Mouse (Mus musculus): ENCODE results near the gene Foxn3. TPM values are rescaled to one million over a fixed set of nuclear protein-coding genes. Genes with fewer than 3 reads are reported as not detected.

The Foxn3 gene
- polyA plus RNA-seq, 1 experiment from 2014 or later, result 81.4 TPM

DNA sequence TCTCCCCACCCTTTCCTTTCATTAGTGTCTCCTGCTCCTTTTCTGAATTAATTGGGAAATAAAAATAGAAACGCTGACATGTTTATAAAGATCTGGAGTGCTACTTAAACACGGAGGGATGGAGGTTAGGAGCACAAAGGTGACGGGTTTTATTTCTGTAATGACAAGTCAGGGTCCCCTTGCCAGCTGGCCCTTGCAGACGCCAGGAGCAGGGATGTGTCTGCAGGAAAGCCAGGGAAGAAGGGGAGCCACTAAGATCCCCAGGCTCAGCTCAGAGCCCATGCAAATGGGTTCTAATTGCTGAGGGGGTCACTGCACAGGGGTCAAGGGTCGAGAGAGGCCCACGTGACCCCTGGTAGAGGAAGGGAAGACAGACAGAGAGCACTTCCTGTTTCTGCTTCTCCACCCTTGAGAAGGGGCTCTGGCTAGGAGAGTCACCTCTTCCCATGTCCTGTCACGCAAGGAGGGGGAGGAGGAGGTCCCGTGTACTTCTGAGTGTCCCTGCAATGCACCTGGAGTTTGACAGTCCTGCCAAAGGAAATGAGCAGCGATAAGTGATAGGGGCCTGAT is 36.7 kb downstream of the Foxn3 start:
- no peak overlapping the region for H3K4me3 ChIP-seq (replicated peaks; ENCODE audit: low read depth, low read length)
- H3K9ac ChIP-seq (replicated peaks; ENCODE audit: low read length), result no peak overlapping the region
- H3K27me3 ChIP-seq (ENCODE audit: control insufficient read depth, insufficient read depth, low read length), result no peaks in the 10 kb centered on the region
- H3K36me3 ChIP-seq (ENCODE audit: control insufficient read depth, insufficient read depth, low read length), result no peaks in the 10 kb centered on the region
- no peaks in the 10 kb centered on the region for H3K9me3 ChIP-seq (ENCODE audit: control insufficient read depth, low read length)
- no peaks in the 10 kb centered on the region for H3K4me1 ChIP-seq (ENCODE audit: control insufficient read depth, insufficient read depth, low read length)
- no peak for ATAC-seq (ENCODE audit: low FRiP score, low TSS enrichment)
- H3K27ac ChIP-seq (replicated peaks; ENCODE audit: low read depth, low read length), result no peak overlapping the region
- no peak for DNase-seq
- H3K4me2 ChIP-seq (ENCODE audit: low read length), result no peak overlapping the region
- 69% methylated on average over 9 of the region's 9 CpGs for WGBS

DNA sequence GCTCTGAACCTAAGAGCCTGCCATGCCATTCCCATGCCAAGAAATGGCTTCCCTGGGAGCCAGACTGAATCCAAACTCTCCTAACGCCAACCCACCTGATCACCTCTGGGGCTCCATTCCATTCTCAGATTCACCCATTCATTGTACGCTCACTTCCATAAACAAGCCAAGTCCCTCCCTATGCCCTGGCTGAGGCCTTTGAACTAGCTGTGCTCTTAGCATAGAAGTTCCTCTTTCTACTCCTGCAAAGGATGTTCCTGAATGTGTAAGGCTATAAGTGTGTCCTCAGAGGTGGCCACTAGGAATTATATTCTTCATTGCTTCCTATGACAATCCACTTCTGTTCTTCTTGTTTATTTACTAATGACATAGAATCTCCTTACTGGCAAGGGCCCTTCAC is 40.5 kb downstream of the Foxn3 start:
- Histone ChIP-seq H3K27ac (replicated peaks; ENCODE audit: low read depth, low read length) (no peak overlapping the region), H3K4me3 (replicated peaks; ENCODE audit: low read depth, low read length) (no peak overlapping the region), H3K4me1 (ENCODE audit: control insufficient read depth, insufficient read depth, low read length) (peaks cover 4% of the 10 kb centered on the region; the same call in 1 of the 2 replicates), H3K27me3 (ENCODE audit: control insufficient read depth, insufficient read depth, low read length) (no peaks in the 10 kb centered on the region), H3K4me2 (ENCODE audit: low read length) (no peak overlapping the region), H3K9ac (replicated peaks; ENCODE audit: low read length) (no peak overlapping the region), H3K9me3 (ENCODE audit: control insufficient read depth, low read length) (no peaks in the 10 kb centered on the region), H3K36me3 (ENCODE audit: control insufficient read depth, insufficient read depth, low read length) (no peaks in the 10 kb centered on the region)
- no peak for ATAC-seq (ENCODE audit: low FRiP score, low TSS enrichment)
- DNase-seq, result no peak
- WGBS, result 94% methylated on average over 2 of the region's 2 CpGs

DNA sequence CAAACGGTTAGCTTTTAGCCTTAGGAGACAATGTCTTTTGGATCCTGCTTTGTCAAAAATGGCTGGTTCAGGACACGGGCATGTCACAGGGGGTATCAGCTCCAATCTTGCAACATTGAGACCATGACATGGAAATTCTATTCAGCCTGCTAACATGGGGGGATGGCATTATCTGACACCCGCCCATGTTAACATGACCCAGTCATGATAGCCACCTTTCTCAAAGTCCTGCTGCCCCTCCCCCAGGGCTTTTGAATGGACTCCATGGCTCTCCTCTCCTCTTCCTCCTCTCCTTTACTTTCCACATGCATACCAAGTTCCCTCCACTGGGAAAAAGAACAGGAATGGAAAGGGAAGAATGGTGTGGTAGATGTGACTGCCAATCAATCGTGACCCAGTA is 43.5 kb downstream of the Foxn3 start:
- ATAC-seq (ENCODE audit: low FRiP score, low TSS enrichment) (no peak), DNase-seq (no peak)
- H3K4me2 ChIP-seq (ENCODE audit: low read length), result no peak overlapping the region
- H3K36me3 ChIP-seq (ENCODE audit: control insufficient read depth, insufficient read depth, low read length), result no peaks in the 10 kb centered on the region
- no peaks in the 10 kb centered on the region for H3K27me3 ChIP-seq (ENCODE audit: control insufficient read depth, insufficient read depth, low read length)
- peaks cover 4% of the 10 kb centered on the region; the same call in 1 of the 2 replicates for H3K4me1 ChIP-seq (ENCODE audit: control insufficient read depth, insufficient read depth, low read length)
- H3K27ac ChIP-seq (replicated peaks; ENCODE audit: low read depth, low read length), result no peak overlapping the region
- no peak overlapping the region for H3K4me3 ChIP-seq (replicated peaks; ENCODE audit: low read depth, low read length)
- WGBS, result 89% methylated on average over 4 of the region's 4 CpGs
- no peaks in the 10 kb centered on the region for H3K9me3 ChIP-seq (ENCODE audit: control insufficient read depth, low read length)
- H3K9ac ChIP-seq (replicated peaks; ENCODE audit: low read length), result no peak overlapping the region

DNA sequence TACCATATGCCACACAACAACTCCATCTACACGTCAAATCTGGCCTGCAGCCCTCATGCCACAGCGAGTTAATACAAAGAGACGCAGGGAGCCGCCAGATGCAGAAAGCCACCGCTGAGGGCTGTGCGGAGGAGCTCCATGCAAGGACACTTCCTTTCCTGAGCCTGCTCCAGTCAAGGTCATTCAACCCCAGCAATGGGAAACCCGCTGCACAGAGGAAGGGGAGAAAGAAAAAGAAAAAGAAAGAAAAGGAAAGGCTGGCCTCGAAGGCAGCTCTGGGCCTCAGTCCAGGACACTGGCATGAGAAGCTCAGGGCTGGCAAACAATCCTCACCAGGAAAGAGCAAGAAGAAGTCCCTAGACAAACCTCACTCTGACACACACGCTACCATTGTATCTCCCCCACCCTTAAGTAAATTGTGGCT is 44.2 kb downstream of the Foxn3 start:
- Histone ChIP-seq H3K9me3 (ENCODE audit: control insufficient read depth, low read length) (no peaks in the 10 kb centered on the region), H3K4me2 (ENCODE audit: low read length) (no peak overlapping the region), H3K4me1 (ENCODE audit: control insufficient read depth, insufficient read depth, low read length) (peaks cover 4% of the 10 kb centered on the region; the same call in 1 of the 2 replicates), H3K4me3 (replicated peaks; ENCODE audit: low read depth, low read length) (no peak overlapping the region), H3K9ac (replicated peaks; ENCODE audit: low read length) (no peak overlapping the region), H3K27ac (replicated peaks; ENCODE audit: low read depth, low read length) (peak overlapping the region; percentile 52), H3K36me3 (ENCODE audit: control insufficient read depth, insufficient read depth, low read length) (no peaks in the 10 kb centered on the region), H3K27me3 (ENCODE audit: control insufficient read depth, insufficient read depth, low read length) (no peaks in the 10 kb centered on the region)
- DNase-seq, result peak; percentile 68
- no peak for ATAC-seq (ENCODE audit: low FRiP score, low TSS enrichment)
- 37% methylated on average over 9 of the region's 9 CpGs for WGBS

DNA sequence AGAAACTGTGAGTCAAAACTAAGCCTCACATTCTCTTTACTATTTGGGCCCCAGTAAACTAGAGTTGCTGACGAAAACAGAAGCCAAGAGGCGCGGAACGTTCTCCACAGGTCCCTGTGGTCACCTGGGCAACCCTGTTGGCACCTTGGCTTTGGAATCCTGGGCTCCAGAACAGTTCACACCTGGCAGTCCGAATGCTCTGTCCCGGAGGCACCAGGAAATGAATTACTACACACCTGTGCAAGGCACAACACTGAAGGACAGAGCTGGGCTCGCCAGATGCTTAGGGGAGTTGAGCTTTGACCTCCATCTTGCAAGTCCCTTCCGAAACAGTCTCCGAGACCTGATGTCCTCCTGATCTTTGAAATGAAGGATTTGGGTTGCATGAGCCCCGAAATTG is 44.7 kb downstream of the Foxn3 start:
- Histone ChIP-seq H3K36me3 (ENCODE audit: control insufficient read depth, insufficient read depth, low read length) (no peaks in the 10 kb centered on the region), H3K9ac (replicated peaks; ENCODE audit: low read length) (no peak overlapping the region), H3K4me1 (ENCODE audit: control insufficient read depth, insufficient read depth, low read length) (peaks cover 4% of the 10 kb centered on the region; the same call in 1 of the 2 replicates), H3K4me2 (ENCODE audit: low read length) (no peak overlapping the region), H3K27me3 (ENCODE audit: control insufficient read depth, insufficient read depth, low read length) (no peaks in the 10 kb centered on the region), H3K27ac (replicated peaks; ENCODE audit: low read depth, low read length) (no peak overlapping the region), H3K4me3 (replicated peaks; ENCODE audit: low read depth, low read length) (no peak overlapping the region), H3K9me3 (ENCODE audit: control insufficient read depth, low read length) (no peaks in the 10 kb centered on the region)
- DNase-seq (no peak), ATAC-seq (ENCODE audit: low FRiP score, low TSS enrichment) (no peak)
- WGBS, result 94% methylated on average over 10 of the region's 10 CpGs

DNA sequence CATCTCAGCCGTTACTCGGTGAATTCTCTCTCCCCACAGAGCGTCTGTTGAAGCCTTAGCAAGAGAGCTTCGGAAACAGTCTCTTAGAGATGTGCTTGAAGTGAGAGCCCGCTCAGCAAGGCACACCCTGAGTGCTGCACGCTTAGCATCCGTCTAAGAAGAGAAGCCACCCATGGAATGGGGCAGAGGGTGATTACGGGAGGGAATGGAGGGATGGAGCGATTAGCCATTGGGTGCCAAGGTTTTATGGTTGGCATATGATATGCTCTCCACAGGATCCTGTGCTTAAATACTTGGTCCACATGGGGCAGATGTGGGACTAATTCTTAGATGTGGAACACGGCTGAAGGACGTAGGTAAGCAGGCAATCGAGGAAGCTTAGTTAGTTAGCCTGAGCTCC is 45.3 kb downstream of the Foxn3 start:
- Histone ChIP-seq H3K9me3 (ENCODE audit: control insufficient read depth, low read length) (no peaks in the 10 kb centered on the region), H3K36me3 (ENCODE audit: control insufficient read depth, insufficient read depth, low read length) (no peaks in the 10 kb centered on the region), H3K4me2 (ENCODE audit: low read length) (no peak overlapping the region), H3K4me1 (ENCODE audit: control insufficient read depth, insufficient read depth, low read length) (peaks cover 4% of the 10 kb centered on the region; the same call in 1 of the 2 replicates), H3K4me3 (replicated peaks; ENCODE audit: low read depth, low read length) (no peak overlapping the region), H3K27me3 (ENCODE audit: control insufficient read depth, insufficient read depth, low read length) (no peaks in the 10 kb centered on the region), H3K9ac (replicated peaks; ENCODE audit: low read length) (no peak overlapping the region), H3K27ac (replicated peaks; ENCODE audit: low read depth, low read length) (no peak overlapping the region)
- WGBS, result 89% methylated on average over 12 of the region's 12 CpGs
- no peak for DNase-seq
- ATAC-seq (ENCODE audit: low FRiP score, low TSS enrichment), result no peak

DNA sequence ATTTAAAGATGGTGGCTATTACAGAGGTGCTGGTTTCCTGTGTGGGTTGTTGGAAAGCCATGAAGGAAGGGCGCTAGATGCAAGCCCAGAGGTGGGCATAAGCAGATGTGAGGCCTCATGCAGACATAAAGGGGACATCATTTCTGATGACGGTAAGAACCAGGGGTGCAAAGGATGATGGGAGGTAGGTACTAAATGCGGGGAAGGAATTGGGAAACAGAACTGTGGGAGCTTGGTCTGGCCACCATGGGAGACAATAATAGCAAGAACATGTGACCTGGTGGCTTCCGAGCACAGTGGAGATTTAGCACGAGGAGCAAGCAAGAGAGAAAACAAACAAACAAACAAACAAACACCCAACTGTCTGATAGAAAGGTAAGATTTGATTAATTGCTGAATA is 46.1 kb downstream of the Foxn3 start:
- no peaks in the 10 kb centered on the region for H3K36me3 ChIP-seq (ENCODE audit: control insufficient read depth, insufficient read depth, low read length)
- no peak overlapping the region for H3K4me2 ChIP-seq (ENCODE audit: low read length)
- peaks cover 4% of the 10 kb centered on the region; the same call in 1 of the 2 replicates for H3K4me1 ChIP-seq (ENCODE audit: control insufficient read depth, insufficient read depth, low read length)
- no peak overlapping the region for H3K4me3 ChIP-seq (replicated peaks; ENCODE audit: low read depth, low read length)
- DNase-seq (no peak), ATAC-seq (ENCODE audit: low FRiP score, low TSS enrichment) (no peak)
- no peak overlapping the region for H3K27ac ChIP-seq (replicated peaks; ENCODE audit: low read depth, low read length)
- 93% methylated on average over 5 of the region's 5 CpGs for WGBS
- no peaks in the 10 kb centered on the region for H3K9me3 ChIP-seq (ENCODE audit: control insufficient read depth, low read length)
- no peak overlapping the region for H3K9ac ChIP-seq (replicated peaks; ENCODE audit: low read length)
- H3K27me3 ChIP-seq (ENCODE audit: control insufficient read depth, insufficient read depth, low read length), result no peaks in the 10 kb centered on the region

DNA sequence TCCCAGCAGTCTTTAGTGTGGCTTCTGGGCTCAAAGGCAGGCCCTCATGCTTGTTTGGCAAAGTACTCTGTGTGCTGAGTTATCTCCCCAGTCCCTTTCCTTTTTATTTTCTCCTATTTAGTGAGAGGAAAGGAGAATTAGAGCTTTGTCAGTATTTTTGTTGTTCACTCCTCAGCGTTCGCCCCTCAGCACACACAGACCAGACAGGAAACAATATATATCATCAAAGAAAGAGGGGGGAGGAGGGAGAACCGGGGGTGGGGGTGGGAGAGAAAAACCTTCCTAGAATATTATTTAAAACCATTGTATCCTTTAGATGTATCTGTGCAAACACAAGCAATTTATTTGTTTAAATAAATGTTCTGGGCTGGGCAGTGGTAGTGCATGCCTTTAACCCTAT is 47.9 kb downstream of the Foxn3 start:
- WGBS, result 91% methylated on average over 3 of the region's 3 CpGs
- DNase-seq (no peak), ATAC-seq (ENCODE audit: low FRiP score, low TSS enrichment) (no peak)

DNA sequence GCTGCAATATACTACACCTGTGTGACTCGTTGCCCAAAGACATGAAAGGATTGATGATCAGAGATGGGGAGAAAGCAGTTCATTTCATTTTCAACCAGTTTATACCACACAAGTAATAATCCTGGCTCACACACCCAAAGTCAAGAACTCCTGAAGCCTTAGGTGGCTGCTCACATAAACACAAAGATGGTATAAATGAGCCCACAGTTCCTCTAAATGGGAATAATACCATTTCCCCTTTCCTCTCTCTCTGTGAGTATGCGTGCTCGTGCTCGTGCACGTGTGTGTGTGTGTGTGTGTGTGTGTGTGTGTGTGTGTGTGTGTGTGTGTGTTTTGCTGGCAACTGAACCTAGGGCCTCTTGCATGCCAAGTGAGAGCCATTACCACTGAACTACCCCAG is 51.7 kb downstream of the Foxn3 start:
- 97% methylated on average over 5 of the region's 5 CpGs for WGBS
- no peaks in the 10 kb centered on the region for H3K27me3 ChIP-seq (ENCODE audit: control insufficient read depth, insufficient read depth, low read length)
- ATAC-seq (ENCODE audit: low FRiP score, low TSS enrichment) (no peak), DNase-seq (no peak)
- no peaks in the 10 kb centered on the region for H3K36me3 ChIP-seq (ENCODE audit: control insufficient read depth, insufficient read depth, low read length)
- H3K4me3 ChIP-seq (replicated peaks; ENCODE audit: low read depth, low read length), result no peak overlapping the region
- H3K9ac ChIP-seq (replicated peaks; ENCODE audit: low read length), result no peak overlapping the region
- H3K4me2 ChIP-seq (ENCODE audit: low read length), result no peak overlapping the region
- no peaks in the 10 kb centered on the region for H3K9me3 ChIP-seq (ENCODE audit: control insufficient read depth, low read length)
- no peaks in the 10 kb centered on the region for H3K4me1 ChIP-seq (ENCODE audit: control insufficient read depth, insufficient read depth, low read length)
- H3K27ac ChIP-seq (replicated peaks; ENCODE audit: low read depth, low read length), result 0 out of 2 replicates have a peak overlapping the region, but pooled peaks have one; percentile 46

More for the DNA sequence above, 47.9 kb downstream of the Foxn3 start:
- H3K27me3 ChIP-seq (ENCODE audit: control insufficient read depth, insufficient read depth, low read length), result no peaks in the 10 kb centered on the region
- H3K4me1 ChIP-seq (ENCODE audit: control insufficient read depth, insufficient read depth, low read length), result peaks cover 4% of the 10 kb centered on the region; the same call in 1 of the 2 replicates
- H3K4me2 ChIP-seq (ENCODE audit: low read length), result no peak overlapping the region
- H3K9ac ChIP-seq (replicated peaks; ENCODE audit: low read length), result no peak overlapping the region
- H3K36me3 ChIP-seq (ENCODE audit: control insufficient read depth, insufficient read depth, low read length), result no peaks in the 10 kb centered on the region
- no peak overlapping the region for H3K4me3 ChIP-seq (replicated peaks; ENCODE audit: low read depth, low read length)
- H3K9me3 ChIP-seq (ENCODE audit: control insufficient read depth, low read length), result no peaks in the 10 kb centered on the region
- H3K27ac ChIP-seq (replicated peaks; ENCODE audit: low read depth, low read length), result no peak overlapping the region

Data from midbrain, embryonic 14.5 days (tissue).